7 mouse cellular contexts compared by ENCODE assay signal in genomic region chr5:110230401-110230779, GRCm38 (mm10). TPM values are rescaled to one million over a fixed set of nuclear protein-coding genes. Genes with fewer than 3 reads are reported as not detected.
A peak's percentile ranks its signal among the peaks of the same experiment; 100 is the strongest.
DNase-seq lines count a peak whose midpoint lies in the region; ATAC-seq and TF ChIP-seq lines count a peak whose summit lies in the region.

No protein-coding gene starts in this region.

- H3K4me3 ChIP-seq in forebrain, embryonic 12.5 days (replicated peaks): peak overlapping the region; percentile 97
- peak overlapping the region; percentile 79 for H3K4me3 ChIP-seq in limb, embryonic 13.5 days
- H3K4me3 ChIP-seq in small intestine, adult 2 months (ENCODE audit: low read depth, low read length): peak overlapping the region; percentile 99

- peak overlapping the region; percentile 66 for H3K4me2 ChIP-seq in forebrain, embryonic 12.5 days
- H3K4me2 ChIP-seq in limb, embryonic 13.5 days (replicated peaks): peak overlapping the region; percentile 80

- peaks cover 22% of the 10 kb centered on the region for H3K4me1 ChIP-seq in forebrain, embryonic 12.5 days
- H3K4me1 ChIP-seq in limb, embryonic 13.5 days: peaks cover 23% of the 10 kb centered on the region
- no peaks in the 10 kb centered on the region for H3K4me1 ChIP-seq in small intestine, adult 2 months (ENCODE audit: control insufficient read depth, insufficient read depth, insufficient read length, low read length)

- WGBS in forebrain, embryonic 12.5 days: 10% methylated on average over 8 of the region's 8 CpGs
- 8% methylated on average over 8 of the region's 8 CpGs for WGBS in limb, embryonic 13.5 days
- WGBS in small intestine, adult 2 months: 2% methylated on average over 8 of the region's 8 CpGs

- peak overlapping the region; percentile 95 for H3K9ac ChIP-seq in forebrain, embryonic 12.5 days
- H3K9ac ChIP-seq in limb, embryonic 13.5 days: peak overlapping the region; percentile 97

- TF ChIP-seq POLR2A in small intestine, adult 2 months (IDR thresholded peaks at IDR 0.05; ENCODE audit: low read depth, low read length): no peak

- no peaks in the 10 kb centered on the region for H3K27me3 ChIP-seq in forebrain, embryonic 12.5 days
- no peaks in the 10 kb centered on the region for H3K27me3 ChIP-seq in limb, embryonic 13.5 days
- H3K27me3 ChIP-seq in small intestine, adult 2 months (ENCODE audit: control insufficient read depth, insufficient read depth, low read length): no peaks in the 10 kb centered on the region

- H3K36me3 ChIP-seq in forebrain, embryonic 12.5 days (replicated peaks): peaks cover 10% of the 10 kb centered on the region
- H3K36me3 ChIP-seq in limb, embryonic 13.5 days: peaks cover 33% of the 10 kb centered on the region
- H3K36me3 ChIP-seq in small intestine, adult 2 months (ENCODE audit: control insufficient read depth, insufficient read depth, low read length): peaks cover 10% of the 10 kb centered on the region

- H3K9me3 ChIP-seq in forebrain, embryonic 12.5 days: no peaks in the 10 kb centered on the region
- H3K9me3 ChIP-seq in limb, embryonic 13.5 days: no peaks in the 10 kb centered on the region

- no peak; the same call in 1 of the 2 replicates for ATAC-seq in forebrain, embryonic 12.5 days (ENCODE audit: low FRiP score)
- ATAC-seq in limb, embryonic 13.5 days (ENCODE audit: low FRiP score, low read depth): no peak

- H3K27ac ChIP-seq in forebrain, embryonic 12.5 days: peak overlapping the region; percentile 96
- peak overlapping the region; percentile 94; the same call in 1 of the 2 replicates for H3K27ac ChIP-seq in limb, embryonic 13.5 days
- peak overlapping the region; percentile 59 for H3K27ac ChIP-seq in small intestine, adult 2 months (ENCODE audit: insufficient read depth, low read depth, low read length)

- peak; percentile 3 for DNase-seq in right cerebral cortex, postnatal 4 days
- DNase-seq in right cerebral cortex, adult 18-20 months: no peak
- DNase-seq in ovary, adult 18-20 months (ENCODE audit: low spot score): no peak
- DNase-seq in frontal cortex, postnatal 14 days (ENCODE audit: low spot score in 2 of 2): no peak

- no peak for TF ChIP-seq CTCF in small intestine, adult 2 months (IDR thresholded peaks at IDR 0.05; ENCODE audit: extremely low read depth, insufficient read length, insufficient replicate concordance, low read depth, low read length)

RNA-seq across cellular contexts. Expression of gene Ankle2, which starts 0.4 kb away (rescaled TPM):
- 37.3 and 39.0 TPM in 2 replicates for polyA plus RNA-seq in forebrain, embryonic 12.5 days (2016; fragmentation: Nextera tagmentation; extraction: Ambion mirVana)
- polyA plus RNA-seq in limb, embryonic 13.5 days (2015; fragmentation: Nextera tagmentation; extraction: Ambion mirVana): 28.7 and 34.1 TPM in 2 replicates
- polyA plus RNA-seq in small intestine, adult 2 months (2012; rRNA removed): 2.8 and 4.6 TPM in 2 replicates

RNA-seq across cellular contexts. Expression of gene Pgam5, which starts 39.3 kb away (rescaled TPM):
- 87.3 and 88.7 TPM in 2 replicates for polyA plus RNA-seq in forebrain, embryonic 12.5 days (2016; fragmentation: Nextera tagmentation; extraction: Ambion mirVana)
- 79.0 and 79.1 TPM in 2 replicates for polyA plus RNA-seq in limb, embryonic 13.5 days (2015; fragmentation: Nextera tagmentation; extraction: Ambion mirVana)
- 7.3 and 8.6 TPM in 2 replicates for polyA plus RNA-seq in small intestine, adult 2 months (2012; rRNA removed)

RNA-seq across cellular contexts. Expression of gene Golga3, which starts 53.9 kb away (rescaled TPM):
- polyA plus RNA-seq in forebrain, embryonic 12.5 days (2016; fragmentation: Nextera tagmentation; extraction: Ambion mirVana): 23.0 and 24.6 TPM in 2 replicates
- 24.6 and 29.3 TPM in 2 replicates for polyA plus RNA-seq in limb, embryonic 13.5 days (2015; fragmentation: Nextera tagmentation; extraction: Ambion mirVana)
- polyA plus RNA-seq in small intestine, adult 2 months (2012; rRNA removed): 4.1 and 6.7 TPM in 2 replicates

RNA-seq across cellular contexts. Expression of gene Pxmp2, which starts 55.6 kb away (rescaled TPM):
- 10.4 and 11.7 TPM in 2 replicates for polyA plus RNA-seq in forebrain, embryonic 12.5 days (2016; fragmentation: Nextera tagmentation; extraction: Ambion mirVana)
- polyA plus RNA-seq in limb, embryonic 13.5 days (2015; fragmentation: Nextera tagmentation; extraction: Ambion mirVana): 8.0 and 9.7 TPM in 2 replicates
- polyA plus RNA-seq in small intestine, adult 2 months (2012; rRNA removed): 2.5 and 7.1 TPM in 2 replicates

RNA-seq across cellular contexts. Expression of gene Pole, which starts 55.7 kb away (rescaled TPM):
- polyA plus RNA-seq in forebrain, embryonic 12.5 days (2016; fragmentation: Nextera tagmentation; extraction: Ambion mirVana): 45.4 and 46.1 TPM in 2 replicates
- polyA plus RNA-seq in limb, embryonic 13.5 days (2015; fragmentation: Nextera tagmentation; extraction: Ambion mirVana): 31.5 and 32.8 TPM in 2 replicates
- polyA plus RNA-seq in small intestine, adult 2 months (2012; rRNA removed): 3.4 and 5.7 TPM in 2 replicates
